Mouse (Mus musculus) E14TG2a.4 (cell line): ENCODE data around the gene Olfr1413.
A peak's percentile ranks its signal among the peaks of the same experiment; 100 is the strongest.

Source experiments
- H3K27me3 ChIP-seq: 2 replicates; pipeline ENCODE4 v1.6.1; 2014; ENCODE audit warnings: low read length, control low read depth; ENCODE audit not compliant: insufficient read depth
- H3K36me3 ChIP-seq: 2 replicates; pipeline ENCODE4 v1.6.1; 2014; ENCODE audit warnings: low read length, control low read depth; ENCODE audit not compliant: insufficient read depth
- H3K4me1 ChIP-seq: replicated peaks from 2 replicates; pipeline ENCODE4 v1.6.1; 2014; ENCODE audit warnings: low read depth, low read length, control low read depth
- H3K4me3 ChIP-seq: replicated peaks from 2 replicates; pipeline ENCODE4 v1.5.1; 2014; ENCODE audit warnings: mild to moderate bottlenecking, low read length
- H3K9me3 ChIP-seq: 2 replicates; pipeline ENCODE4 v1.6.1; 2014; ENCODE audit warnings: low read length, control low read depth
- CTCF ChIP-seq: conservative IDR thresholded peaks from 2 replicates; pipeline ENCODE4 v1.5.1; 2014; ENCODE audit warnings: low read length
- NANOG ChIP-seq: IDR thresholded peaks from 2 replicates; pipeline ENCODE4 v1.6.1; 2014; ENCODE audit warnings: borderline replicate concordance, low read length, mixed read lengths
- POU5F1 ChIP-seq: IDR thresholded peaks from 2 replicates; pipeline ENCODE4 v1.6.1; 2014; ENCODE audit warnings: low read length, borderline replicate concordance

The Olfr1413 gene

DNA sequence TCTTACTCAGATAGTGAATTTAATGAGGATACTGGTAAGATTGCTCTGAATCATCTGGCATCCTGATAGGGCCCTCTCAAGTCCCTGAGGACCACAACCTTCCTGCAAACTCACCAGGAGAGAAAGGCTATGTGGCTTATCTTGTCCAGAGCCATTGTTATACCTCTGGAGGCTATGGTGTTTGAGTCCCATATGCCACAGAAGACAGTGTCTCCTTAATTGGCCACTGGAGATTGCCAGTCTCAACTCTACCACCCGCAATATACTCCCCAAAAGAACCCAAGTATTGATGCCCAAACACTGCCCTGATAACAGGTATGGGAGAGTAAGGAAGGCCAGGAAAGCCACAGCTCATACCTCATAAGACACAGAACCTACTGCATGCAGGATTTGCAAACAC, 34.4 kb downstream of the Olfr1413 start, which contains the start of gene Olfr1410:
Olfr1410 (plus strand) TSS at position 301 of the 400 bp plus-strand sequence.
- Histone ChIP-seq H3K4me3 (no peak within 1 kb of the TSS), H3K9me3 (no peaks in the 10 kb centered on the region), H3K27me3 (0 out of 2 replicates have a peak, but pooled peaks cover 8% of the 10 kb centered on the region), H3K36me3 (no peaks in the 10 kb centered on the region), H3K4me1 (no peaks in the 10 kb centered on the region)
- TF ChIP-seq NANOG (no peak), CTCF (no peak), POU5F1 (no peak)

DNA sequence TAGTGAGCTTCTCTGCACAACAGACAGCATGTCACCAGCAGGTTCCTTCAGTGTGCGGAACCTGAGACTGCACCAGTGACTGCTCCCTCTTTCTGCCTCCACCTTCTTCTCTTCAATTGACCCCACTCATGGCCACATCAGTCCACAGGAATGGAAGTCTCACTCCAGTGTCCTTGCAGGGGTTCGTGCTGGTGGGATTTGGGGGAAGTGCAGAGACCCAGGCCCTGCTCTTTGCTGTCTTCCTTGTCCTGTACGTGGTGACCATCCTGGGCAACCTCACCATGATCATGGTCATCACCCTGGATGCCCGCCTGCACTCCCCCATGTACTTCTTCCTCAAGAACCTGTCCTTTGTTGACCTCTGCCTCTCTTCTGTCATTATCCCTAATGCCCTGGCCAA, 36.6 kb downstream of the Olfr1413 start:
- no peaks in the 10 kb centered on the region for H3K4me1 ChIP-seq
- no peaks in the 10 kb centered on the region for H3K9me3 ChIP-seq
- no peak for TF ChIP-seq CTCF
- no peak for TF ChIP-seq NANOG
- no peak for TF ChIP-seq POU5F1
- no peaks in the 10 kb centered on the region for H3K36me3 ChIP-seq
- H3K27me3 ChIP-seq = peaks cover 17% of the 10 kb centered on the region; the same call in 1 of the 2 replicates
- H3K4me3 ChIP-seq = no peak overlapping the region

DNA sequence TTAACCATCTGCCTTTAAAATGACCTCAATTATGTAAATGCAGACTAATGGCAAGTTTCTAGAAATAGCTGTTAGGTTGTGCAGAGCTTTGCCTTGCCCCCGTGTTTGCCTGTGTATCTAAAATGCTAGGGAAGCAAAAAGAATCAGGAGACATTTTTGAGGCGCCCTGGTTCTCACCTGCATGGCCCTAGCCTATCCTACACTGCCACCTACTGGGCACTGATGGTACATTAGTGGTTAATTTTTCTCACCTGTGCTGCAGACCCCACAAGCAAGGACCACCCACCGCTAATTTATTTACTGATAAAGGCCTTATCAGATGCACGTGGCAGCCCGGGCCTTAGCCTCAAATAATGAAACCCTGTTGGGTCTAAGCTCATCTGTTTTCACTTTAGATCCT, 39.9 kb downstream of the Olfr1413 start:
- no peak overlapping the region for H3K4me3 ChIP-seq
- H3K27me3 ChIP-seq = peaks cover 17% of the 10 kb centered on the region; the same call in 1 of the 2 replicates
- no peaks in the 10 kb centered on the region for H3K9me3 ChIP-seq
- H3K36me3 ChIP-seq = no peaks in the 10 kb centered on the region
- TF ChIP-seq NANOG (no peak), CTCF (peak; percentile 71)
- H3K4me1 ChIP-seq = no peaks in the 10 kb centered on the region

DNA sequence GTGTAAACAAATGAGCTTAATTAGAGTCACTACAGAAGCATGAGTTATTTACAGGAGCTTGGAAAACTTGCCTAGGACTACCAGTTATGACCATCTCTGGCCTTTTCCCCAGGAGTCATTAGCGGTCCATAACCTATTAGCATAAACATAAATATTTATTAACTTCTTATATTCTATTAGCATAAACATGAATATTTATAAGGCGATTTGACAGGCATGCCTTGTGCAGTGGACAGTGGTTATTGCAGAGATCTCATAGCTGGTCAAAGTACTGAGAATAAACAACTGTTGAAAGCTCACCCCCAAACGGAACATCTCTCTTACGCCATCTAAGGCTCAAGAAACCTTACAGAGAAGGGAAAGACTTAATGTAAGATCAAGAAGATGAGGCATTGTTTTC, 42.1 kb downstream of the Olfr1413 start:
- H3K36me3 ChIP-seq = no peaks in the 10 kb centered on the region
- TF ChIP-seq NANOG (no peak), CTCF (no peak), POU5F1 (no peak)
- H3K4me1 ChIP-seq = no peaks in the 10 kb centered on the region
- peaks cover 21% of the 10 kb centered on the region; the same call in 1 of the 2 replicates for H3K27me3 ChIP-seq
- no peaks in the 10 kb centered on the region for H3K9me3 ChIP-seq
- H3K4me3 ChIP-seq = no peak overlapping the region

DNA sequence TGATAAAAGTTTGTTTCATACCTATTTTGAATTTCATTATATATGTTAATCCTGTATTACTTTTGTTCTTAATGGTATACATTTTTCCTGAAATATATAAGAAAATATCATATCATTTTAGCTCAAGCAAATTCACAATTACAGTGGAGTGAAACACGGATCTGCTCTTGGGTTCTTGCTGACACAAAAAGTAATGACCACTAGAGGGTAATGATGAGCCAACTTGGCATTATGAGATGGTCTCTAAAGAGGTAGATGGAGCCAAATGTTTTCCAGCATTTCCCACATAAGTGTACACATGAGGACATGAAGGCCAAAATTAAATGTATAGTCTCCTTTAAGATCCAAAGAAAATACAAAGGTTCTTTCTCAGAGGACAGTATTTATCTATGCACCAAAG, 43.4 kb downstream of the Olfr1413 start:
- H3K4me3 ChIP-seq = no peak overlapping the region
- peaks cover 26% of the 10 kb centered on the region for H3K27me3 ChIP-seq
- H3K9me3 ChIP-seq = no peaks in the 10 kb centered on the region
- no peak for TF ChIP-seq NANOG
- peak; percentile 35; the same call in 1 of the 2 replicates for TF ChIP-seq CTCF
- H3K36me3 ChIP-seq = no peaks in the 10 kb centered on the region
- no peaks in the 10 kb centered on the region for H3K4me1 ChIP-seq

DNA sequence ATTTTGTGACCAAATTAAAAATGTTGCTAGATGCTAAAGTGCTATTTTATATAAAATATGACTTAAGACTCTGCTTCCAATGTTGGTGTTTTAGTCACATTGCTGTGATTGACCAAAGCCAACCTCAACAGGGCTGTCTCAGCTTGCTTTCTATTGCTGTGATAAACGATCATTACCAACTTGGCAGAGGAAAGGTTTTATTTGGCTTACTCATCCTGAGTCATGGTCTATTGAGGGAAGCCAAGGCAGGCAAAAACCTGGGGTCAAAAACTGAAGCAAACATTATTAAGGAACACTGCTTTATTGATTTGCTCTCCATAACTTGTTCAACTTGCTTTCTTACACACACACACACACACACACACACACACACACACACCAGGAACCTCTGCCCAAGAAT, 44.9 kb downstream of the Olfr1413 start:
- TF ChIP-seq CTCF (no peak), NANOG (no peak), POU5F1 (no peak)
- H3K36me3 ChIP-seq = no peaks in the 10 kb centered on the region
- H3K4me1 ChIP-seq = no peaks in the 10 kb centered on the region
- H3K4me3 ChIP-seq = no peak overlapping the region
- no peaks in the 10 kb centered on the region for H3K9me3 ChIP-seq
- peaks cover 23% of the 10 kb centered on the region for H3K27me3 ChIP-seq

DNA sequence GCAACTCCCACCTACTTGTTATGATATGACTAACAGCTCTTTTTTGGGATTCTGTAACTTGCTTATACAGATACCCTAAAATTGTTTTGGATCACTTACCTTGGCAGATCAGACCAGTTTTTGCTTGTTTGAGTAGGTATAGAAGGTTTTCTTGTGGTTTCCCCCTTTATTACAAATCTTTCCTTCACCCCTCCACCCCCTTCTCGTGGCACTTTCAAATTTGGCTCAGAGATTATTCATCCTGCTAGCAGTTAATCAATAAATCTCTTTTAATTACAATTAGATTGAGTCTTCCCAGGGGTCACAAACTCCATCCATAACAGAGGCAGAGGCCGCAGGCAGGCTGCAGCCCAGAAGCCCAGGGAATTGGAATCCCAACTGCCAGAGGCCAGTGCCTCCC, 46.4 kb downstream of the Olfr1413 start, which contains the start of gene Olfr12:
Olfr12 (plus strand) TSS at position 301 of the 400 bp plus-strand sequence.
- peaks cover 16% of the 10 kb centered on the region for H3K27me3 ChIP-seq
- H3K36me3 ChIP-seq = no peaks in the 10 kb centered on the region
- no peak within 1 kb of the TSS for H3K4me3 ChIP-seq
- no peak for TF ChIP-seq NANOG
- no peak for TF ChIP-seq CTCF
- TF ChIP-seq POU5F1 = no peak
- no peaks in the 10 kb centered on the region for H3K4me1 ChIP-seq
- H3K9me3 ChIP-seq = no peaks in the 10 kb centered on the region

DNA sequence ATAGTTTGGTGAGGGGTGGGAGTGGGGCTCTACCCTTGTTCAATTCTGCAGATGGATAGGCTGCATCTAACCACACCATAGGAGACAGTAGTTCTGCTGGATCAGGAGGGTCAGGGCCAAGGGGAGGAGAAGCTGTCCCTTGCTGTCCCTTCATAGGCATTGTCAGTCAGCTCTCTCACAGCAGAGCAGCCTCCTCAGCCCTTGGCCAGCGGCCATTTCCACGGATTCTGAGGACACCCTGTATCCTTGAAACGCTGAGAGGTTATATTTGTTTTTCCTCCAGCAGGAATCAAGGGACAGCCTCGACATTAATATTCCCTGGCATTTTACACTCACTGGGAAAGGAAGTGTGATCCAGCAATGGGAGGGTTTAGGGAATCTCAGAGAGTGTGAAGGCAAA, 47.2 kb downstream of the Olfr1413 start:
- H3K36me3 ChIP-seq = no peaks in the 10 kb centered on the region
- no peaks in the 10 kb centered on the region for H3K4me1 ChIP-seq
- TF ChIP-seq CTCF (no peak), POU5F1 (no peak), NANOG (no peak)
- H3K4me3 ChIP-seq = no peak overlapping the region
- peaks cover 16% of the 10 kb centered on the region for H3K27me3 ChIP-seq
- no peaks in the 10 kb centered on the region for H3K9me3 ChIP-seq
